Mouse (Mus musculus) neutrophil, adult 59 days (primary cell): Measurements from ENCODE around the gene Rfng. TPM values are rescaled to one million over a fixed set of nuclear protein-coding genes. Genes with fewer than 3 reads are reported as not detected.

Source experiments
- total RNA-seq, 2 experiments: library from RNA; stranded (reverse); gene quantifications; 1 replicate in 1 of 2; 2 replicates in 1 of 2; pipeline ENCODE4 v1.2.4; 2023

The Rfng gene
- 10 to 100 TPM; 12.8 to 14.4 TPM for total RNA-seq

DNA sequence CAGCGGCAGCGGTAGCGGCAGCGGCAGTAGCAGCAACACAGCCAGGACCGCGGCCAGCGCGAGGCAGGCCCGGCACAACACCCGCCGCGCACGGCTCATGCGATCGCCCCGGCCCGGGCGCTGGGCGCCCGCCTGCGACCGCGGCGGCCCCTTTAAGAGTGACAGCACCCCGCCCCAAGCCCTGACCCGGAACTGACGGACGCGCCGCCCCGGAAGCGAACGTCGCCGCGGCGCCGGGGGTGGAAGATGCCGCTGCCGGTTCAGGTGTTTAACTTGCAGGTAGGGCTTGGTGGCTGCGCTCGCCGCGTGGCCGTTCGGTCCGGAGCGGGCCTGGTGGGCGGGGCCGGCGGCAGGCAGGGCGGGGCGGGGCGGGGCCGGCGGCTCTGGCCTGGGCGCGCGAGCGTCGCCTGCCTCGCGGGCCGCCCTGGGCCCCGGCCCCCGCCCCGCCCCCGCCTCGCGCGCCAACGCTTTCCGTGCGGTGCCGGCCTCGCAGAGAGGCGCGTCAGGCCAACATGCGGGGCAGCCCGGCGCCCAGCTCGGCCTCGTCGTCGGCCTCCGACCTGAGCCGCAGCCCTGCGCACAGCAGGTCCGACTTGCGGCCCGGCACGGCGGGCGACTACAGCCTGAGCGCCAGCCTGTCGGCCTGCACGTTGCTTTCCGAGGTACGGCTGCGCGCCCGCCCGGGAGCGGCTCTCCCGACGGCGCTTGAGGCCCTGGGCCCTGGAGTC is at the start of gene Rfng, which contains the start of gene Gps1:
TSS of gene Rfng (minus strand) at position 144 of the 728 bp plus-strand sequence.
TSS of gene Gps1 (plus strand) at position 209 of the 728 bp plus-strand sequence.

DNA sequence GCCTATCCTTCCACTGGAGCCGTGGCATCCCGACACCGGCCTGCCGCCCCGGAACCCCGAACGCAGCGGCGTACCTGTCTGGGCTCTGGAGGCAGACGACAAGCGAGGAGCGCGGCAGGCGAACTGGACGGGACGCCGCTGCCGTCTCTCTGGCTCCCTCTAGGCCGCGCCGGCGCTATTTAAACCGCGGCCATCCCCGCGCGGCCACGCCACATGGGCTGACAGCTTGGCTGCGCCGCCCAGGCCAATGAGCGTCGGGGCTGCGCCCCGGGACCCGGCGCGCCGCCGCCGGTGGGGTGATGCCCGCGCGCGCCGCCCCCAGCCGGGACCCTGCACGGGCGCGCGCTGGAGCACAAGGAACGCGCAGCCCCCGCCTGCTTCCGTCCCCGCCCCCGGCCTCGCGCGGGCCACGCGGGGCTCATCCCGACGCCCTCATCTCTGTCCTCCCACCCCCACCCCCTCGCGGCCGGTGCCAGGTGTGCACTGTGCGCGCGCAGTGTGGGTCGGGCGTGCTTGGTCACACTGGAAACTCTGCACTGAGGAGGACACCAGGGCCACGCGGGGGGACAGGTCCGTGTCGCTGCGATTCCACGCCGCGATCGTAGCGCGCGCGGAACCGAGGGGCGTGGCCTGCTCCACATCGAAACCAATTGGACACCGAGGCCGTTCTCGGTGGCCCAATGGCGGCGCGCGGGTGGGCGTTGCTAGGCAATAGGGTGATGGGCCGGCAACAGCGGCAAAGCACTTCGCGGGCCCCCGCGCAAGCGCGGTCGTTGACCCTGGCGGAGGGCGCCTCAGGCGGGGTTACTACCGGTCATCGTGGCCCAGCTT is 40.2 kb upstream of the Rfng start, which contains the start of gene Fasn:
TSS of gene Fasn (minus strand) at position 592 of the 831 bp plus-strand sequence.

DNA sequence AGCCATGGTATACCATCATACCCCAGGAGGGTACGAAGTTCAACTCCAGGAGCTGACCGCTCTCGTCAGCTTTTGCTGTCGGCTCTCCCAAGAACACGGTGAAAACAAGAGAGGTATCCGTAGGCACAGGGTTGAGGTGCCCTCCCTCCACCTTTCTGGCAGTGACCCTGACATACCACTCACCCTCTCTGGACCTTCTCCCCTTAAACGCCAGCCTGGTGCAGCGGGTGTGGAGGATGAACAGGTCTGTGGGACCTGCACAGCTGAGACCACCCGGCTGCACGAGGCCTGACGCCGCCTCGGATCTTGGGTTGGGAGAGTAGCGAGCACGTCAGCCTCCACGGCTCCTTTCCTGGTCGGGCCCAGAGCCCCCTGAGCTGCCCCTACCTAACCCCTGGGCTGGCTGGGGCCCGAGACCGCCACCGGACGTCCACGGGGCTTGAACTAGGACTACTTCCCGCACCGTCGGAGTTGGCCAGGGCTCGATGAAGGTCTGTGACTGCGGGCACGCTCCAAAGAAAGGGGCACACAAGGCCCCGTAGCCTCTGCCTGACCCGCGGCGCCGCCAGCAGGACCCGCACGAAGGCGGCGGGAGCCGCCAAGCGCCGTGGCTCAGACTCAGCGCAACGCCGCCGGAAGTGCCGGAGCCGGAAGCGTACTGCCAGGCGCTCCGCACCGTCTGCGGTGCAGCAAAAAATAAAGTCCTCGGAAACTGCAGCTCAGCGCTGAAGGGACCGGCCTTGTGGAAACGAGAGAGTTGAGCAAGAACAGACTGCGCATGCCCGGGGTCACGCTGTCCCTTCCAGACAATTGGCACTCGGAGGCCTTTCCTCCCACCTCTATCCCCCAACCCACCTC is 12.0 kb upstream of the Rfng start, which contains the start of gene Dus1l:
TSS of gene Dus1l (minus strand) at position 648 of the 858 bp plus-strand sequence.

DNA sequence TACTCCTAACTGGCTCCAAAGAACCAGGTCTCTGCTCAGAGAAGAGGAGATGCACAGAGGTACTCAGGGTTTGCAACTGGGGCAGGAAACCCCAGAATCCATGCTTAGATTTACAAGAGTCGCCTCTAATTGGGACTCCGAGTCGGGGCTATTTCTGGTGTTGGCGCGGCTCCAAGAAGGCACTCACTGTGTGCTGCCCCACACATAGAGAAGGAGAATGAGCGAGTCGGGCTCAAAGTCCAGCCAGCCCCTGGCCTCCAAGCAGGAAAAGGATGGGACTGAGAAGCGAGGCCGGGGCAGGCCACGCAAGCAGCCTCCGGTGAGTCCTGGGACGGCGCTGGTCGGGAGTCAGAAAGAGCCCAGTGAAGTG is 21.4 kb downstream of the Rfng start, which contains the start of gene Hmga1b:
TSS of gene Hmga1b (plus strand) at position 123 of the 370 bp plus-strand sequence.

DNA sequence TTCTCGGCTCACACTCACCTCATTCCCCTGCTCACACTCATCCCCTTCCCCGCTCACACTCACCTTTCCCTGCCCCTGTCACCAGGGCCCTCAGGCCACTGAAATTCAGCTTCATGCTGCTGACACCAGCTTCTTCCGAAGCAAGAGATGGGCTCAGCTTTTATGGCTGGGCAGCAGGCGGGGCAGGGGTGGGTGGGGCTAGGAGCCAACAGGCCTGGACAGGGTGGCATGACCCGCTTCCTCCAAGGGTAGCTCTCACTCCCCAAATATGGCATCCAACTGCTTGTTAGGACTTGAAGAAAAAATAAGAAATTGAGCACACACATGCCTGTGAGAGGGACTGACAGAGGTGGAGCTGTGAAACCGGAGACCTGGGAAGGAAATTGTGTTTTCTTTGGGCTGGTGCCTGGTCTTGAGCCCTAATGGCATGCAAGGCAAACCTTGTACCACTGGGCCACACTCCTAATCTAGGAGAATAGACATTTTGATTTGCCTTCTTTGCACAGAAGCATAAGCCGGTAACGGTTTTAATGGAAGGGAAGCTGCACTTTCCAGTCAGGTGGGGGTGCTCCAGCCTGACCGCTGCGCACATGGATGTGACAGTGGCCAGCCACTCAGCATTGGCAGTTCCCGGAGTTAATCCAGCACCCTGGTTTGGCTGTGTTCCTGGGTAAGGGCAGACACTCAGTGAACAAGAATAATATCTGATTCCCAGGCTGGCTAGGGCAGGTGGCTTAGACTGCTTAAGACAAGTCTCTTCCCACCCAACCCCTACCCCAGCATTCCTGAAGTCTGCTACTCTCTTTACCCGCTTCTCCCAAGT is 51.9 kb downstream of the Rfng start, which contains the start of gene Cbr2:
TSS of gene Cbr2 (minus strand) at position 257 of the 823 bp plus-strand sequence.

Other genes with a start within 250 kb of the Rfng start
- gene Mcrip1, start 234.5 kb downstream of the Rfng start, total RNA-seq: 10 to 100 TPM; 28.5 to 32.8 TPM
- gene Ppp1r27, start 233.1 kb downstream of the Rfng start, total RNA-seq: not detected
- 100 to 1,000 TPM; 250 to 293 TPM for gene P4hb, start 211.0 kb downstream of the Rfng start, total RNA-seq
- 100 to 1,000 TPM; 404 to 468 TPM for gene Arhgdia, start 202.6 kb downstream of the Rfng start, total RNA-seq
- 100 to 1,000 TPM; 129 to 148 TPM for gene Alyref, start 185.8 kb downstream of the Rfng start, total RNA-seq
- 10 to 100 TPM; 51.5 to 52.9 TPM for gene Anapc11, start 185.8 kb downstream of the Rfng start, total RNA-seq
- 1 to 10 TPM in 1 of 2 experiments, not detected in 1; 1.3 TPM for gene Npb, start 175.7 kb downstream of the Rfng start, total RNA-seq
- gene Pcyt2, start 166.3 kb downstream of the Rfng start, total RNA-seq: 10 to 100 TPM; 33.2 to 34.6 TPM
- gene Sirt7, start 159.0 kb downstream of the Rfng start, total RNA-seq: 100 to 1,000 TPM; 117 to 133 TPM
- 100 to 1,000 TPM; 143 to 148 TPM for gene Mafg, start 150.6 kb downstream of the Rfng start, total RNA-seq
- 1 to 10 TPM; 1.3 to 2.7 TPM for gene Pycr1, start 140.4 kb downstream of the Rfng start, total RNA-seq
- not detected for gene Myadml2, start 136.0 kb downstream of the Rfng start, total RNA-seq
- gene Notum, start 123.0 kb downstream of the Rfng start, total RNA-seq: 1 to 10 TPM in 1 of 2 experiments, not detected in 1; 1.8 TPM
- 10 to 100 TPM; 79.9 to 88.5 TPM for gene Aspscr1, start 111.2 kb downstream of the Rfng start, total RNA-seq
- 10 to 100 TPM; 35.5 to 36.7 TPM for gene Cenpx, start 70.5 kb downstream of the Rfng start, total RNA-seq
- gene Lrrc45, start 70.3 kb downstream of the Rfng start, total RNA-seq: 10 to 100 TPM; 11.7 to 15.4 TPM
- under 1 TPM in 1 of 2 experiments, not detected in 1; 0.67 TPM for gene Rac3, start 62.7 kb downstream of the Rfng start, total RNA-seq
- 10 to 100 TPM in 1 of 2 experiments, 1 to 10 TPM in 1; 6.2 to 12.1 TPM for gene Dcxr, start 56.9 kb downstream of the Rfng start, total RNA-seq
- gene Cbr2, start 52.1 kb downstream of the Rfng start, total RNA-seq: 10 to 100 TPM in 1 of 2 experiments, 1 to 10 TPM in 1; 4.7 to 10.3 TPM
- gene Hmga1b, start 21.4 kb downstream of the Rfng start, total RNA-seq: 10 to 100 TPM; 42.1 to 54.6 TPM
- gene Gps1, start 65 bp upstream of the Rfng start, total RNA-seq: 10 to 100 TPM; 32.3 to 47.8 TPM
- gene Dus1l, start 12.2 kb upstream of the Rfng start, total RNA-seq: 10 to 100 TPM; 31.9 to 38.5 TPM
- gene Fasn, start 40.3 kb upstream of the Rfng start, total RNA-seq: 10 to 100 TPM; 22.3 to 24.3 TPM
- 1 to 10 TPM; 2.8 to 5.2 TPM for gene Ccdc57, start 148.7 kb upstream of the Rfng start, total RNA-seq
- gene Slc16a3, start 164.3 kb upstream of the Rfng start, total RNA-seq: 100 to 1,000 TPM; 698 to 788 TPM
- gene Csnk1d, start 207.1 kb upstream of the Rfng start, total RNA-seq: 100 to 1,000 TPM; 116 to 126 TPM